Mouse (Mus musculus): ENCODE data around the gene Sept9.
A peak's percentile ranks its signal among the peaks of the same experiment; 100 is the strongest.

Gene Sept9

DNA sequence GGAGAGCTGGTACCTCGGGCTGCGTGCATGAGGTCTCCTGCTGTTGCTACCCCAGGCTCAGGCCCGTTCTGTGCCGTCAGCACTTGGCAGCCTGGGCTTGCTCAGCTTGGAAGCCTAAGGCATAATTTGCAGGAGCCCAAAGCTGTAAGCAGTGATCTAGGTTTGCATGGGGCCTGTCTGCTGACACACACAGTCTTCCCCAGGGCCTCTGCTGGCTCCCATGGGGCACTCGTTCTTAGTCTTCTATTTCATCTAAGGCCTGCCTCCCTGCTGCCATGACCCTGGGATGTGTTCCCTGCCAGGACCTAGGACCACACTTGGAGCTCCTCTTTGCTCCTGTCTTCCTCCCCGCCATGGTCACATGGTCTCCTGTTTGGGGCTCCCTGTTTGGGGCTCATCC lies 21.7 kb downstream of the Sept9 start:
- DNase-seq (ENCODE audit: low spot score in 2 of 2): no peak

DNA sequence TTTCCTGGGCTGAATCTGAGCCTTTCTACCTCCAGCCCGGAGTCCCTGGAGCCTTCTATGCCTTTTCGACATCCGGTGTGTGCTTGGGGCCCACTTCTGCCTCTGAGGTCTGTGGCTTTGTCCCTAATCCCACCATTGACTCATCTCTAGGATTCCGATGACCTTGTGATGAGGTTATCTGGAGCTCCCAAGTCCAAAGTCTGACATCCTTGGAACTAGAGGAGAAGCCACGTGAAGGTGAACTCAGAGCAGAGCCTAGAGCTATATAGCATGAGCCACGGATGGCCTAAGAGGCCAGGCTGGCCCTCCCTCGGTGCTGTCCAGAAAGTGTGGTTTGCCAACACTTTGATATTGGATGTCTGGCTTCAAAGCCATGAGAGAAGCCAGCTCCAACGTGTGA lies 23.4 kb downstream of the Sept9 start:
- DNase-seq (ENCODE audit: low spot score in 2 of 2): no peak

DNA sequence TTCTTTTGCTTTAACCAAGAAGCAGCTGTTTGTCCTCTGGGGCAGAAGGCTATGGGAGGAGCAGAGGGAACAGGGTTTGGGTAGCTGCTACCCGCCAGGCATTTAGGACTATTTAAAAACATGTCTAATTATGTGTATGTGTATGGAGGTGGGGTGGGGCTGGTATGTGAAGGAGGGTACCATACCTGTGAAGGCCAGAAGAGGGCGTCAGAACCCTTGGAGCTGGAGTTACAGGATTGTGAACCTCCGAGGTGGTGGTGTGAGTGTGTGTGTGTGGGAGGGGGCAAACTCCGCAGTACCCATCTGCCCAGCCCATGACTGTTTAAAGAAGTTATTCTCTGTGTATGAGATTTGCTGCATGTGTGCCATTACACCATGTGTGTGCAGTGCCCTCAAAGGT lies 25.3 kb downstream of the Sept9 start:
- no peak for DNase-seq (ENCODE audit: low spot score in 2 of 2)

DNA sequence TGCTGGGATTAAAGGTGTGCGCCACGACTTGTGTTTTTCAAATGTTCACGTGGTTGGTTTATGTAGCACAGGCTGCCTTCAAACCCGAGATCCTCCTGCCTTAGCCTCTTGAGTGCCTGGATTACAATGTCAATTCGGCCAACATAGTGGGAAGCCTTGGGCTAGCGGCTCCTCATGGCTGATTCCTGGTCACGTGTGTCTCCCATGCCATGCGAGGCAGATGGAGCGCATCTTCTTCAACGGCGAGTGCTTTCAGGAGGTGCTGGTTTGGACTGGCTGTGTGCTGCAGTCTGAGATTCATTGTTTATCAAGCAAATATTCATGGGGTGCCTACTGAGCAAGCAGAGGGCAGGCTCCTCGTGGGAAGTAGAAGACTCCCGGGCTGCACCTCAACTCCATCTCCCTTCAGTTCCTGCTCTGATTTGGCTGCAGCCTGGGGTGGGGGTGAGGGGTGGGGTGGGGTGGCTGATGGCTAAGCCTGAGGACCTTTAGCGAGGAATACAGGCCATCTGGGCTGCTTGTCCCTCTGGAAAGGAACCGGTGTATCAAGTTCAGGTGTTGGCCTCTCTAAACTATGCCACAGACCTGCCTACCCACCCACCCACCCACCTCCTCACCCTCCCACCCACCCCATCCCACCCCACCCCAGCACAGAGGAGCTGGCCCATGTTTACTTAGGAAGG lies 26.2 kb downstream of the Sept9 start:
- no peak for DNase-seq (ENCODE audit: low spot score in 2 of 2)

DNA sequence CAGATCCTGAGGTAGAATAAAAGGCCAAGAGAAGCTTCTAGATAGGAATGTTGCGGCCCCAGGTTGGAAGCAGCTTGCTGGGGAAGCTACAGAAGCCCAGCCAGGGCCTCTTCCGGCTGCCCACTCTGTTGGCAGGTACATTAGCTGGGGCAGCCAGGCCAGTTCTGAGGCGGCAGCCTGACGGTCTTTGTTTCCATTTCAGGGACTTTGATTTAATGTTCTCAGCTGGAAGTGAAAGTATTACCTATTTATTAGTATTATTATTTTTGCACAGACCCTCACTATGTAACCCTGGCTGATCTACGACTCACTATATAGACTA lies 26.7 kb downstream of the Sept9 start:
- no peak for DNase-seq (ENCODE audit: low spot score in 2 of 2)

DNA sequence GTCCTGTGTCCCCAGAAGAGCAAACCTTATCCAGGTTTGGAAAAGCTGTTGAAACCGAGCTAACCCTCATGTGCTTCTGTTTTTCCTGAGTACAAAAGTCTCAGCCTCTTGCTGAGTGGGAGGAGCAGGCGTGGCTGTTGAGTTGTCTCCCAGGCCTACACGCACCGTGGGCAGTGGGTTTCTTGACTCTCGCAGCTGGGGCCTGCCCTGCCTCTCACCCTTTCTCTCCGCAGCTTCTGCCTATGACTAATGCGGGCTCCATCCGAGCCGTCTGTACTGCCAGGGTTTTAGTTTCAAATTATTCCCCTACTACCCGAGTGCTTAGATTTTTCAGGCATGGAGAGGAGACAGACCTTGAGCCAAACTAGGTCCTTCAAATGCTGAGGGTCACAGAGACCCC lies 28.7 kb downstream of the Sept9 start:
- no peak for DNase-seq (ENCODE audit: low spot score in 2 of 2)

DNA sequence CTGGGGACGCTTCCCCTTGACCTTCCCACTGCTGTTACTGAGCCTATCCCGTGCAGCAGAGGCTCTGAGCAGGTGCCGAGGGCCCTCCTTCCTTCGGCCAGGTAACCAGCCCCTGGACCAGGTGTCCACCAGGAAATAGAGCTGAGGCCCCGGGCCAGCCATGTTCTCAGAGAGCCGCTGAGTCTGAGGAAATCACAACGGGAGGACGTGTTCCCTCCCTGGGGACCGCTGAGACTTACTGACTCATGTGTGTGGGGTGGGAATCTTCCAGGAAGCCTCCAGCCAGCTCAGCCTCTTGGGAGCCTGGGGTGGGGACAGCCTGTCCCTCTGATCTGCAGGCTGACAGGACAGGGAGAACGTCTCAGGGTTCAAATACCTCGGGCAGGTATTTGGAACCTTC lies 32.1 kb downstream of the Sept9 start:
- DNase-seq (ENCODE audit: low spot score in 2 of 2): no peak

DNA sequence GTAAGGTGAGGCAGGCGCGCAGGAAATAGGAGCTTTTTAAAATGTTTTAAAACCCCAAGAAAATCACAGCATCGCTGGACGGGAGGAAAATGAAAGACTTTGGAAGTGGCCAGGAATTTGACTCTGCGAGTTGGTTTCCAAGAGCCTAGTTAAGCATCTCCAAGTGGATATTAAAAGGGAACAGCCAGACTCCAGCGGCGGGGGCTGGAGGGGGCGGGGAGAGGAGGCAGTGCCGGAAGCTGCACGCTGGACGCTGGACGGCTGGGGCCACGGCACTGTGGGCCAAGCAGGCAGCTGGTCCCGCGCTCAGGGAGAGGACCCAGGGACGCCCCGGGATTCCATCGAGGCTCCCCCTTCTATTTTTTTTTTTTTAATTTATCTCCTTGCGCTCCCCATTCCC lies 32.6 kb downstream of the Sept9 start:
- DNase-seq (ENCODE audit: low spot score in 2 of 2): no peak

DNA sequence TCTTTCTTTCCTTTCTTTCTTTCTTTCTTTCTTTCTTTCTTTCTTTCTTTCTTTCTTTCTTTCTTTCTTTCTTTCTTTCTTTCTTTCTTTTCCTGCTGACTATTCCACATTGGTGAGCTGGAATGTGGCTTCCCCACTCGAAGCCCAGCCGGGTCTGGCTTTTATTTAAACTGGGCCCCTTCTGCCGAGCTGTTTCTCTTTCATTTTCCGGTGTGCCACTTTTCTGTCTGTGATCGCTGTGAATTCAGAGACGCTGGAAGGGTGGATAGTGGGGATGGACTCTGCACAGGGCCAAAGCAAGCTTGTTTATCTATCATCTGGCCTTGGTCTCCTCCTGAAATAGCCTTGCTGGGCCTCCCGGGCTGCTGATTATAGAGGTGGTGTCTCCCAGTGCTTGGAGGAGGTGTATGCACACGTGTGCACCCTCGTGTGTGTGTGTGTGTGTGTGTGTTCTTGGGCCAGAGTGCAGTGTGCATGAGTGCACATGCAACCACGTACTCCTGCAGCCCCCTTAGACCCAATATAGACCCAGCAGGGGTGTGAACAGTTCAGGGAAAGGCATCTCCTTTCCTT lies 33.5 kb downstream of the Sept9 start:
- DNase-seq (ENCODE audit: low spot score in 2 of 2): no peak

DNA sequence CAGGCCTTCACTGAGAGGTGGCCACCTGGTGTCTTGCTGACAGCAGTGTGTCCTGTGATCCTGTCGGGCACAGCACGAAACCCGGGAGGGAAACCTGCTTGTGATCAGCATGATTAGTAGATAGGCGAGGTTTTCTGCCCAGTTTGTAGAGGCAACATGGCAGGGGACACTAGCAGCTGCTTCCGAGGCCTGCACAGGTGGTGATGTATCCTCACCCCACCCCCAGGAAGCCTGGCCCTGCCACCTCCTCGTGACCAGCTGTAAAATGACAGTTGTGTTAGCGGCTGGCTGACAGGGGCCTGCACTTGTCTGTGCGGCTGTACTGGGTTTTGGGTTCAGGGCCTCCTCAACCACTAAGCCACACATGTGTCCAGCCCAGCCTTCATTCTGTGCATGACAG lies 34.4 kb downstream of the Sept9 start:
- DNase-seq (ENCODE audit: low spot score in 2 of 2): no peak

DNA sequence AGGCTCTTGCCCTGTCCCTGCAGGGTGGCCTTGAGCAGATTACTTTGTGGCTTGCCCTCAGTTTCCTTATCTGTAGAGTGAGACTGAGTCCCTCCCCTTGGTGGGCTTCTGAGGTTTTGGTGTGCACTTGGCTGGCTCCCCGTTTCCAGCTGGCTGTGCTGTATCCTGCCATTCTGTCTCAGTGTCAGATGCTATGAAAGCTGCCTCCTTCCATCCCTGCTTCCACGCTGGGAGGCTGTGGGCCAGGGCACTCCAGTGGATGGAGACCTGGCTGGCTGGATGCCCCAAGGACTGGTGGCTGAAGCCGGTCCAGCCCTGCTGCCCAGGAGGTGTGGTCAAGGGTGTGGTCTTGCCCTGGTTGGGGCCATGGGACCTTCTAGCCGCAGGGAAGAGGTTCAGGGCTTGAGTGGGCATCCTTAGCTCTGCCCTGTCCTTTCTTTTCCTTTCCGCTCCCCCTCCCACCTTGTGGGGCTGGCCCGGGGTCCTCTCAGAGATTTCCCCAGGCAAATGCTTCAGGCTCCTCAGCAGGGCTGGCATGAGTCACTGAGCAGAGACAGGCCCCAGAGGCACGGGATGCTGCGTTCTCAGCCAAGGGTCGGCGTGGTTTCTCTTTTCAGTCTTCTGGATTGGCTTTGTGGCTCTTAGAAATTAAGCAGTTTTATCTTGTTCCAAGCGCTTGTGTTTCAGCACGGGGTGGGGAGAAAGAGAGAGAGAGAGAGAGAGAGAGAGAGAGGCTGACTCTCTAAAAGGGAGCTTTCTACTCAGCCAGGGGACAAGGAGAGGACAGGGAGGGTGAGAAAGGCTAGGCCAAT lies 35.8 kb downstream of the Sept9 start:
- no peak for DNase-seq (ENCODE audit: low spot score in 2 of 2)

DNA sequence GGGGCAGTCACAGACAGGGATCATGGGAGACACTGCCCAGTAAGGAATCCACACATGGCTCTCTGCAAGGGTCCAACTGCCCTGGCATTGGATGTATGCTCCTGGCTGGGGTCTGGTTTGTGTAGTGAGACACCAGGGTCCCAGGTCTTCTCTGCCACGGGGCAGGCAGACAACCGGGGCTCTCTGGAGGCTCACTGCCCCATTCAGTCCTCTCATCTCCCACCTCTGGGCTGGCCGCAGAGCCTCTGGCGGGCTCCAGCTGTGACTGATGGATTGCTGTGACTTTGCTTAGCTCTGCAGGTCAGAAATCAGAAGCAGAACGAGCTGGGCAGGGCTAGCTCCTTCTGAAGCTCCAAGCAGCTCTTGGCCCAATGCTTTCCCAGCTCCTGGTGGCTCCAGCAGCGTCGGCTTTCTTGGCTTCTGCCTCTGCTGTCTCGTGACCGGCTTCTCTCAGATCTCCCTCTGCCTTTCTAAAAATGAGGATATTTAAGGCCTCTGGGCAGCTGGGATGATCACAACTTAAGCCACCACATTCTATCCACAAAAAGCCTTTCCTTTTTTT lies 36.5 kb downstream of the Sept9 start:
- DNase-seq (ENCODE audit: low spot score in 2 of 2): no peak

DNA sequence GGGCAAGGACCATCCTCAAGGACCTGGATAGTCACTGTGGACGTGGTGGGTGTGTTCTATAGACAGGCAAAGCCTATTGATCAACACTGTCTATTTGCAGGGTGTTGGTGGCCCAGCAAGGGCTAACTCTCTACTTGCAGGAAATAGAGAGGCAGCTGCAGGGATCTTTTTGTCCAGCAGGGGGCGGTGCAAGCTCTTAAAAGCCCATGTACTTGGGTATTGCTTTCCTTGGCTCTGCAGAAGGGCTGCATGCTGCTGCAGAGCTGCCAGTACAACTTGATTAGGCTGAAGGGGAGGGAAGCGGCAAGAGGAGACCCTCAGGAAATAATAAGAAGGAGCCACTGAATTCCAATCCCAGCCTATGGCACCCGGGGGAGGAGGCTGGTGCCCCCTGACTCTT lies 38.7 kb downstream of the Sept9 start:
- peak; percentile 76 to 87 for DNase-seq (ENCODE audit: low spot score in 2 of 2)

DNA sequence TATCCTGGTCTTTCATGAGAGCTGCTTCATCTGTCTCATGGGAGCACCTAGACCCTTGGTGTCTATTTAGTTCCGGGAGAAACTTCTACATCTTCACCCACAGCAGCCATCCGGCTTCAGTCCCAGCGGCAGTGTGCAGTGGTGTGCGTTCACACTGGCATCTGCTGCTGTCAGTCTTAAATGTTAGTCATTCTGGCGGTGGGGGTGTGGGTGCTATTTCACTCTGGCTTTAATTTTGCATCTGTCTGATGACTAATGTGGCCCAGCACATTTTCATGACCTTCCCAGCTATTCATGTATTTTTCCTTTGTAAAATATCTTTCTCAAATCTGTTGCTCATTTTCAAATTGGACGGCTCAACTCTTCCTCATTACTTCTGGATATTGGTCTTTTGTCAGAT lies 40.2 kb downstream of the Sept9 start:
- DNase-seq (ENCODE audit: low spot score in 2 of 2): no peak

DNA sequence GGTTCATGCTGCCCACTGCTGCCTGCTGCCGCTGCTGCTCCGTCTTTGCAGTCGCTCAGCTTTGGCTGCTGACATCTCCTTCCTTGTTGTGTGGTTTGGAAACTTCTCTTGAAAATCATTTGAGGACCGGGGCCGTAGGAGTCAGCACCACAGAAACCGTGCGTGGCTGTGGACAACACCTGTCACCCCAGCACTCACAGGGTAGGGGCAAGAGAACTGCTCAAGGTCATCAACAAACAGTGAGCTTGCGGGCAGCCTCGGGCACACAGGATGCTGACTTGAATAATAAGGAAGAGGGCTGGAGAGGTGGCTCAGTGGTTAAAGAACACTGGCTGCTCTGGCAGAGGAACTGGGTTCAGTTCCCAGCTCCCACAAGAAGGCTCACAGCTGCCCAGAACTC lies 40.9 kb downstream of the Sept9 start:
- DNase-seq (ENCODE audit: low spot score in 2 of 2): no peak

DNA sequence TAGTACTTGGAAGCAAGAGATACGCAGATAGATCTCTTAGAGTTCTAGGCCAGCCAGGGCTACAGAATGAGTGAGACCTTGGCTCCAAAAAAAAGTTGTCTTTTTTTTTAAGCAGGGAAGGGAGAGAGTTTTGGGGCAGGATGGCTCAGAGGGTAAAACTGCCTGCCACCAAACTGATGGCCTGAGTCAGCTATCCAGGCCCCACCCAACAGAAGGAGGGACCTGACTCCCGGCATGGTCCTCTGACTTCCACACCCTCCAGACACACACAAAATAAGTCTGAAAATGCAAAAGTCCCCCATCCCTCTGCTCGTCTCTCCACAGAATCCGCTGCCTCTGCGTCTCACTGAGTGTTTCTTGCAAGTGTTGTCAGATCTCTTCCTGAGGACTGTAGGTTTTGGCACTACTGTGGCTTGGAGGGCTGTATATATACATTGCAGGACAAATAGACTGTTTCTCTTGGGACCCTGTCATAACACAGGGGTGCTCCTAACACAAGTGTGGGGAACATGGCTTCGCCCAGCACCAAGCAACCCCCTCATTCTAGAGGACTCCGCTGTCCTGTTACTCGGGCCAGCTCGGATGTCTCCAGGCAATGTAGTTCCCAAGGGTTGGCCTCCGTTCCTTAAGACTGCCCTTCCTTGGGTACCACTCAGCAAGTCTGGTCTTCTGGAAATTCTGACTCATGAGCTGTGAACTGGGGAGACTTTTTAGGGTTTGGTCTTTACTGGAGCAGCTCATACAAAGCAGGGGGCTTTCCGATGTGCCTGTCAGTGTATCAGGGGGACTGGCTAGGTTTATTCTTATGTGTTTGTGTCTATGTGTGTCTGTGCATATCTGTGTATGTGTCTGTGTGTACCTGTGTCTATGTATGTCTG lies 41.6 kb downstream of the Sept9 start:
- DNase-seq (ENCODE audit: low spot score in 2 of 2): no peak

DNA sequence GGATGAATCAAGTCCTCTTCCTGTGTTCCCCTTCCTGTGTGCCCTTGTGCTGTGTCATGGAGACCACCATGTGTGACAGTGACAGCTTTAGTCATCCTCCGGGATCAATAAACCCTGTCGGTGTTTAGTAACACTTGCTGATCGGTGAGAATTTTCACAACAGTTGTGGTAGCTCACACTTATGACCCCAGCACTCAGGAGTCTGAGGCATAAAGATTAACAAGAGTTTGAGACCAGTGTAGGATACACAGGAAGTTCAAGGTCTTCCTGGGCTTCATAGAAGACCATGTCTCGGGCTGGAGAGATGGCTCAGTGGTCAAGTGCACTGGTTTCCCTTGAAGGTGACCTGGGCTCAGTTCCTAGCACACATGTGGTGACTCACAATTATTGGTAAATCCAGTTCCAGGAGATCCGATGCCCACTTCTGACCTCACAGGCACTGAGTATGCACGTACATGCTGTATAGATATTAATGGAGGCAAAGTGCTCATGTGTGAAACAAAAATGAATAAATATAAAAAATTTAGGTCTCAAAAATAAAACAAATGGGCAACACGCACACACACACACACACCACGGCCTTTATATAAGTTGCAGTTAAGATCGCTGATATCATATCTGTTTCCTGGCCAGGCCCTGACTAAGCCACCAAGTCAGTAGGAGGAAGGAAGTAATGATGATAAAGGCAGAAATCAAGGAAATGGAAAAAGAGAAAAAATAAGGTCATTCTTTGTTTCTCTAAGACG lies 43.1 kb downstream of the Sept9 start:
- DNase-seq (ENCODE audit: low spot score in 2 of 2): no peak

DNA sequence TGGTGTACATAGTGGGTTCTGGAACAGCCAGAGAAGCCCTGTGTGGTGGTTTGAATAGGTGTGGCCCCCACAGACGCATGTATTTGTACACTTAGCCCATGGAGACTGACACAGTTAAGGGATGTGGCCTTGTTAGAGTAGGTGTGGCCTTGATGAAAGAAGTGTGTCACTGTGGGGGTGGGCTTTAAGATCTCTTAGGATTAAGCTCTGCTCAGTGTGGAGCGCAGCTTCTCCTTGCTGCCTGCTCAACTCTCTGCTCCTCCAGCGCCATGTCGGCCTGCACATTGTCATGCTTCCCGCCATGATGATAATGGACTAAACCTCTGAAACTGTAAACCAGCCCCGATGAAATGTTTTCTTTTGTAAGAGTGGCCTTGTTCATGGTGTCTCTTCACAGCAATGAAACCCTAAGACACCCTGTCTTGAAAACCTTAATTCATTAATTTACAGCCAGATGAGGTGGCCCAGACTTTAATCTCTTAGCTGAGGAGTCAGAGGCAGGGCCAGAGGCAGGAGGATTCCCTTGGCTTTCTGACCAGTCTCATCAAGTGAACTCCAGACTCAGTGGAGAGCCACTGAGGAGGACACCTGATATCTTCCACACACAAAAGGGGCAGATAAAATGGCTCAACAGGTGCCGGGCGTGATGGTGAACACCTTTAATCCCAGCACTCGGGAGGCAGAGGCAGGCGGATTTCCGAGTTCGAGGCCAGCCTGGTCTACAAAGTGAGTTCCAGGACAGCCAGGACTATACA lies 44.3 kb downstream of the Sept9 start:
- no peak for DNase-seq (ENCODE audit: low spot score in 2 of 2)

DNA sequence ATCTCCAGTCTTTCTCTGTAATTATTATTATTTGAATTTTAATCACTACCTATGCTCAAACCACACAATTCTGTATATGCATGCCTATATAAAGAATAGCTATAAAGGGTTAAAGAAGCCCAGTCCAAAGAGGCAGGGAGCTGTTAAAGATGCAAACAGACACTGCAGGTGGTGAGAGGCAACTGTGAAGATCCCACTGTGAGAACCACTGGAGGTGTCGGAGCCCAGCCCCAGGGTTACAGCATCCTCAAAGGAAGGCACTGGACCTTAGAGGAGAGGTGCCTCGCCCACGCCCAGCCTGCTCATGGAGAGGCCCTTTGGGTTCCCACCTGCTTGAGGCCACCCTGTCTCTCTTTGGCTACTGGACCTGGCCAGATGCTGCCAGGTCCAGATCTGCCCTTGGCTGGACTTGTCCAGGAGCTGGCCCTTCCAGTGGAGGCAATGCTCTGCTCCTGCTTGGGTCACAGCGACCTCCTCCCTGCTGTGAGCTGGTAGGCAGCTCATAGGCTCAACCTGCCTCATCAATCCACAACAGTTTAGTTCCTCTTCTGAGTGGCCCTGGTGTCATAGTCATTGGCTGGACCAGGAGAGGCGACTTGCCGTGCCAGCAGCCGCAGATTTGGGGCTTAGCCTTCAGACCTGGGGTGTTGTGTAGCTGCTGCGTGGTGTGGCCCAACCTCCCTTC lies 45.7 kb downstream of the Sept9 start:
- DNase-seq (ENCODE audit: low spot score in 2 of 2): no peak

DNA sequence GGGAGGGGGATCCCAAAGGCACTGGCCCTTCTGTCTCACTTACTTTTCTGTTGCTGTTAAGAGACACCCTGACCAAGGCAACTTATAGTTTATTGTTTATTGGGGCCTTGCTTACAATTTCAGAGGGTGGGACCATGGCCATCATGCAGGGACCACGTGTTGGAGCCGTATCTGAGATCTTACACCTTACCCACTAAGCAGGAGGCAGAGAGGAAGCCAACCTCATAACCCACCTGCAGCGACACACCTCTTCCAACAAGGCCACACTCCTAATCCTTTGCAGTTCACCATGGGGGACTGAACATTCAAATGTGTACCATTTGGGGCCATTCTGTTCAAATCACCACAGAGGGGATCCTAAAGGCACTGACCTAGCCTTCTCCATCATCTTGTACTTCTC lies 46.4 kb downstream of the Sept9 start:
- no peak for DNase-seq (ENCODE audit: low spot score in 2 of 2)

Measured in spleen, postnatal 14 days (tissue).